ENCODE assay signal across 18 mouse cellular contexts in genomic region chr7:89678719-89679118, GRCm38 (mm10). TPM values are rescaled to one million over a fixed set of nuclear protein-coding genes. Genes with fewer than 3 reads are reported as not detected.
DNase-seq lines count a peak whose midpoint lies in the region; ATAC-seq and TF ChIP-seq lines count a peak whose summit lies in the region.
"Had no signal": no experiment of that assay in that cellular context is flagged by ENCODE, and none has a peak within 500 bp of the region (broad histone marks: within the 10 kb centered on the region; RNA-seq: fewer than 3 reads in every experiment).

No protein-coding gene starts in this region.

- H3K4me1 ChIP-seq in midbrain, embryonic 11.5 days (ENCODE audit: control insufficient read depth, insufficient read depth, low read length): no peaks in the 10 kb centered on the region
- H3K4me1 ChIP-seq in midbrain, embryonic 16.5 days (ENCODE audit: control insufficient read depth, insufficient read depth, low read length): no peaks in the 10 kb centered on the region
- peaks cover 2% of the 10 kb centered on the region; the same call in 1 of the 2 replicates for H3K4me1 ChIP-seq in kidney, adult 2 months (ENCODE audit: control insufficient read depth, insufficient read depth, low read length)
- H3K4me1 ChIP-seq: midbrain, embryonic 13.5 days had no signal

- WGBS in midbrain, embryonic 11.5 days: 87% methylated on average over 5 of the region's 5 CpGs
- WGBS in midbrain, embryonic 16.5 days: 89% methylated on average over 5 of the region's 5 CpGs
- WGBS in kidney, adult 2 months: 87% methylated on average over 5 of the region's 5 CpGs

- no peak for ATAC-seq in midbrain, embryonic 11.5 days (ENCODE audit: low FRiP score)
- ATAC-seq in midbrain, embryonic 16.5 days: no peak
- peak; percentile 61 to 71 for ATAC-seq in hematopoietic stem cell, adult 5-6 weeks (replicated peaks in 1 of 2; ENCODE audit: insufficient read depth in 1 of 2, low FRiP score in 2 of 2, low TSS enrichment in 1 of 2, low read depth in 1 of 2, poor library complexity in 2 of 2, severe bottlenecking in 2 of 2)
- ATAC-seq: hindbrain, postnatal 0 days; midbrain, embryonic 13.5 days had no signal

- H3K4me2 ChIP-seq in midbrain, embryonic 11.5 days: no peak overlapping the region
- no peak overlapping the region for H3K4me2 ChIP-seq in midbrain, embryonic 16.5 days (ENCODE audit: low read length)
- H3K4me2 ChIP-seq: midbrain, embryonic 13.5 days had no signal

- no peak for DNase-seq in gastrocnemius, adult 2 months
- DNase-seq in gastrocnemius, postnatal 4 days (ENCODE audit: low spot score in 2 of 2): no peak
- DNase-seq in midbrain, embryonic 11.5 days (ENCODE audit: low spot score, missing footprints): peak; percentile 83
- DNase-seq in kidney, adult 2 months: no peak
- no peak for DNase-seq in kidney, adult 9 months
- DNase-seq: adrenal gland, postnatal 36 days; cerebellum, adult 9-10 months; heart, postnatal 14 days; kidney, adult 11 months; kidney, postnatal 25 days; liver; lung, adult 2 months; lung, postnatal 36 days; thymus, postnatal 36 days had no signal

- intact Hi-C loops in gastrocnemius, adult 2 months (cut with DNase I): no loop called here

- TF ChIP-seq CTCF in gastrocnemius, adult 2 months (IDR thresholded peaks at IDR 0.05): no peak
- no peak for TF ChIP-seq CTCF in kidney, adult 2 months (conservative IDR thresholded peaks at IDR 0.05; ENCODE audit: insufficient read depth, insufficient read length, low read depth, low read length)

- no peaks in the 10 kb centered on the region for H3K27me3 ChIP-seq in midbrain, embryonic 11.5 days (ENCODE audit: control insufficient read depth, insufficient read depth, low read length)
- no peaks in the 10 kb centered on the region for H3K27me3 ChIP-seq in midbrain, embryonic 16.5 days (ENCODE audit: control insufficient read depth, insufficient read depth, low read depth, low read length)
- no peaks in the 10 kb centered on the region for H3K27me3 ChIP-seq in kidney, adult 2 months (replicated peaks; ENCODE audit: control insufficient read depth, insufficient read depth, low read length)
- H3K27me3 ChIP-seq: midbrain, embryonic 13.5 days had no signal

- peak overlapping the region; percentile 44; the same call in 1 of the 2 replicates for H3K27ac ChIP-seq in gastrocnemius, adult 2 months
- no peak overlapping the region for H3K27ac ChIP-seq in midbrain, embryonic 11.5 days (ENCODE audit: low read depth, low read length)
- H3K27ac ChIP-seq in midbrain, embryonic 16.5 days (ENCODE audit: low read length): no peak overlapping the region
- H3K27ac ChIP-seq in kidney, adult 2 months (ENCODE audit: insufficient read depth, low read depth, low read length): no peak overlapping the region
- H3K27ac ChIP-seq: hindbrain, postnatal 0 days; midbrain, embryonic 13.5 days had no signal

- no peak overlapping the region for H3K4me3 ChIP-seq in gastrocnemius, adult 2 months
- H3K4me3 ChIP-seq in midbrain, embryonic 11.5 days (ENCODE audit: low read depth, low read length): no peak overlapping the region
- H3K4me3 ChIP-seq in midbrain, embryonic 16.5 days (ENCODE audit: low read depth, low read length): no peak overlapping the region
- H3K4me3 ChIP-seq in kidney, adult 2 months (ENCODE audit: insufficient read depth, low read depth, low read length): no peak overlapping the region
- H3K4me3 ChIP-seq: midbrain, embryonic 13.5 days had no signal

- H3K9me3 ChIP-seq in midbrain, embryonic 11.5 days (ENCODE audit: control insufficient read depth, low read length): no peaks in the 10 kb centered on the region
- no peaks in the 10 kb centered on the region for H3K9me3 ChIP-seq in midbrain, embryonic 16.5 days (replicated peaks; ENCODE audit: control insufficient read depth, low read length, poor library complexity, severe bottlenecking)
- H3K9me3 ChIP-seq: midbrain, embryonic 13.5 days had no signal

- H3K36me3 ChIP-seq in midbrain, embryonic 11.5 days (ENCODE audit: control insufficient read depth, insufficient read depth, low read length): no peaks in the 10 kb centered on the region
- H3K36me3 ChIP-seq in midbrain, embryonic 16.5 days (ENCODE audit: control insufficient read depth, insufficient read depth, low read length): no peaks in the 10 kb centered on the region
- no peaks in the 10 kb centered on the region for H3K36me3 ChIP-seq in kidney, adult 2 months (ENCODE audit: control insufficient read depth, insufficient read depth, low read length)
- H3K36me3 ChIP-seq: midbrain, embryonic 13.5 days had no signal

- no peak for TF ChIP-seq POLR2A in kidney, adult 2 months (IDR thresholded peaks at IDR 0.05; ENCODE audit: low read depth, low read length)

- H3K9ac ChIP-seq in midbrain, embryonic 11.5 days (ENCODE audit: low read length): no peak overlapping the region
- H3K9ac ChIP-seq in midbrain, embryonic 16.5 days (ENCODE audit: low read depth, low read length): no peak overlapping the region
- H3K9ac ChIP-seq: midbrain, embryonic 13.5 days had no signal

RNA-seq across cellular contexts. Expression of gene Me3, which starts 46.5 kb away (rescaled TPM):
- total RNA-seq in gastrocnemius, adult 2 months (2021): 100 to 1,000 TPM; 117 to 126 TPM
- 10 to 100 TPM; 33.8 to 36.1 TPM for total RNA-seq in gastrocnemius, postnatal 4 days (2021)
- polyA plus RNA-seq in midbrain, embryonic 11.5 days (2014; fragmentation: Nextera tagmentation; extraction: Ambion mirVana): 0.84 and 0.86 TPM in 2 replicates
- 10.1 and 13.8 TPM in 2 replicates for polyA plus RNA-seq in midbrain, embryonic 16.5 days (2015; fragmentation: Nextera tagmentation; extraction: Ambion mirVana)
- not detected in 2 replicates for total RNA-seq in hematopoietic stem cell, adult 5-6 weeks (2017)
- 87.0 and 89.3 TPM in 2 replicates for polyA plus RNA-seq in kidney, adult 2 months (2012; rRNA removed)

Comparison
In these comparisons a context has a peak if more than half of its experiments do, and no peak if none do; other contexts are left out.
1. ATAC-seq: peak in hematopoietic stem cell, adult 5-6 weeks (2 of 2); none in midbrain, embryonic 11.5 days (single experiment) and midbrain, embryonic 16.5 days (single experiment).
2. RNA of gene Me3, which starts 46.5 kb away (total RNA-seq): 117 to 126 TPM in gastrocnemius, adult 2 months and 33.8 to 36.1 TPM in gastrocnemius, postnatal 4 days; not detected in hematopoietic stem cell, adult 5-6 weeks; every median in the first group is over 10 times any median in the second.